ENCODE assay signal across 14 mouse cellular contexts in genomic region chr5:52560240-52560639, GRCm38 (mm10). TPM values are rescaled to one million over a fixed set of nuclear protein-coding genes. Genes with fewer than 3 reads are reported as not detected.
A peak's percentile ranks its signal among the peaks of the same experiment; 100 is the strongest.
DNase-seq lines count a peak whose midpoint lies in the region; ATAC-seq and TF ChIP-seq lines count a peak whose summit lies in the region.
"Had no signal": no experiment of that assay in that cellular context is flagged by ENCODE, and none has a peak within 500 bp of the region (broad histone marks: within the 10 kb centered on the region; RNA-seq: fewer than 3 reads in every experiment).

No protein-coding gene starts in this region.

- H3K79me2 ChIP-seq in heart, adult 2 months (replicated peaks; ENCODE audit: control insufficient read depth, insufficient read depth, low read length): no peaks in the 10 kb centered on the region

- H3K27ac ChIP-seq in heart, adult 2 months: no peak overlapping the region
- H3K27ac ChIP-seq in heart, embryonic 10.5 days: no peak overlapping the region
- peak overlapping the region; percentile 21 for H3K27ac ChIP-seq in heart, embryonic 16.5 days (ENCODE audit: low read length)
- H3K27ac ChIP-seq in midbrain, embryonic 16.5 days (ENCODE audit: low read length): no peak overlapping the region
- H3K27ac ChIP-seq: liver, embryonic 14.5 days; midbrain, embryonic 12.5 days; neural tube, embryonic 13.5 days had no signal

- 48% methylated on average over 8 of the region's 8 CpGs for WGBS in heart, adult 2 months
- WGBS in heart, embryonic 10.5 days: 80% methylated on average over 8 of the region's 8 CpGs
- WGBS in heart, embryonic 16.5 days: 46% methylated on average over 8 of the region's 8 CpGs
- WGBS in midbrain, embryonic 16.5 days: 90% methylated on average over 8 of the region's 8 CpGs

- H3K9me3 ChIP-seq in heart, embryonic 10.5 days: no peaks in the 10 kb centered on the region
- no peaks in the 10 kb centered on the region for H3K9me3 ChIP-seq in heart, embryonic 16.5 days (replicated peaks; ENCODE audit: control insufficient read depth, low read length)
- H3K9me3 ChIP-seq in midbrain, embryonic 16.5 days (replicated peaks; ENCODE audit: control insufficient read depth, low read length, poor library complexity, severe bottlenecking): no peaks in the 10 kb centered on the region
- H3K9me3 ChIP-seq: midbrain, embryonic 12.5 days; neural tube, embryonic 13.5 days had no signal

- peak; percentile 32 to 63 for DNase-seq in heart, adult 2 months
- DNase-seq in heart, embryonic 10.5 days (ENCODE audit: low spot score): no peak
- peak; percentile 43 for DNase-seq in gastrocnemius, postnatal 25 days
- peak; percentile 39 for DNase-seq in lung, postnatal 36 days
- no peak for DNase-seq in layer of hippocampus, adult 8-10 months (ENCODE audit: low spot score in 2 of 2)
- DNase-seq: kidney, postnatal 14 days; spleen, adult 18-20 months had no signal

- TF ChIP-seq EP300 in heart, adult 2 months (IDR thresholded peaks at IDR 0.05; ENCODE audit: insufficient read depth, low read depth, low read length): no peak

- intact Hi-C loops in heart, adult 2 months (cut with DNase I): no loop called here

- peaks cover 3% of the 10 kb centered on the region; the same call in 1 of the 2 replicates for H3K36me3 ChIP-seq in heart, adult 2 months (ENCODE audit: control insufficient read depth, insufficient read depth, low read length)
- H3K36me3 ChIP-seq in heart, embryonic 10.5 days: 0 out of 2 replicates have a peak, but pooled peaks cover 2% of the 10 kb centered on the region
- H3K36me3 ChIP-seq in heart, embryonic 16.5 days (ENCODE audit: control insufficient read depth, insufficient read depth): no peaks in the 10 kb centered on the region
- no peaks in the 10 kb centered on the region for H3K36me3 ChIP-seq in midbrain, embryonic 16.5 days (ENCODE audit: control insufficient read depth, insufficient read depth, low read length)
- H3K36me3 ChIP-seq: midbrain, embryonic 12.5 days; neural tube, embryonic 13.5 days had no signal

- peak; percentile 80 for ATAC-seq in heart, embryonic 16.5 days (replicated peaks; ENCODE audit: extremely low read depth, insufficient read depth, low FRiP score)
- no peak for ATAC-seq in midbrain, embryonic 16.5 days
- ATAC-seq: inflammation-experienced regulatory T-cells, adult 6 months had no signal

- no peak overlapping the region for H3K4me3 ChIP-seq in heart, adult 2 months
- H3K4me3 ChIP-seq in heart, embryonic 10.5 days: no peak overlapping the region
- H3K4me3 ChIP-seq in heart, embryonic 16.5 days (ENCODE audit: low read length): no peak overlapping the region
- no peak overlapping the region for H3K4me3 ChIP-seq in midbrain, embryonic 16.5 days (ENCODE audit: low read depth, low read length)
- H3K4me3 ChIP-seq: midbrain, embryonic 12.5 days; neural tube, embryonic 13.5 days had no signal

- no peak overlapping the region for H3K4me2 ChIP-seq in heart, embryonic 16.5 days (ENCODE audit: low read depth, low read length)
- no peak overlapping the region for H3K4me2 ChIP-seq in midbrain, embryonic 16.5 days (ENCODE audit: low read length)
- H3K4me2 ChIP-seq: midbrain, embryonic 12.5 days; neural tube, embryonic 13.5 days had no signal

- no peak for TF ChIP-seq CTCF in heart, adult 2 months (IDR thresholded peaks at IDR 0.05)

- no peak for TF ChIP-seq POLR2A in heart, adult 2 months (IDR thresholded peaks at IDR 0.05; ENCODE audit: insufficient read depth, low read depth, low read length)

- peaks cover 4% of the 10 kb centered on the region; the same call in 1 of the 2 replicates for H3K4me1 ChIP-seq in heart, adult 2 months (ENCODE audit: control insufficient read depth, insufficient read depth, low read length)
- H3K4me1 ChIP-seq in heart, embryonic 10.5 days: peaks cover 2% of the 10 kb centered on the region
- peaks cover 16% of the 10 kb centered on the region for H3K4me1 ChIP-seq in heart, embryonic 16.5 days (ENCODE audit: control insufficient read depth, insufficient read depth, low read length)
- peaks cover 6% of the 10 kb centered on the region; the same call in 1 of the 2 replicates for H3K4me1 ChIP-seq in midbrain, embryonic 16.5 days (ENCODE audit: control insufficient read depth, insufficient read depth, low read length)

- H3K27me3 ChIP-seq in heart, adult 2 months (ENCODE audit: control insufficient read depth, insufficient read depth, low read length): no peaks in the 10 kb centered on the region; the same call in 1 of the 2 replicates
- H3K27me3 ChIP-seq in heart, embryonic 10.5 days (ENCODE audit: insufficient read depth, poor library complexity, severe bottlenecking): peaks cover 19% of the 10 kb centered on the region; the same call in 1 of the 2 replicates
- H3K27me3 ChIP-seq in heart, embryonic 16.5 days (ENCODE audit: control insufficient read depth, insufficient read depth, low read length): peaks cover 1% of the 10 kb centered on the region; the same call in 1 of the 2 replicates
- no peaks in the 10 kb centered on the region for H3K27me3 ChIP-seq in midbrain, embryonic 16.5 days (ENCODE audit: control insufficient read depth, insufficient read depth, low read depth, low read length)

- no peak overlapping the region for H3K9ac ChIP-seq in heart, adult 2 months (ENCODE audit: low read depth, low read length)
- no peak overlapping the region for H3K9ac ChIP-seq in heart, embryonic 16.5 days (ENCODE audit: low read length)
- no peak overlapping the region for H3K9ac ChIP-seq in midbrain, embryonic 16.5 days (ENCODE audit: low read depth, low read length)
- H3K9ac ChIP-seq: liver, embryonic 14.5 days; midbrain, embryonic 12.5 days; neural tube, embryonic 13.5 days had no signal

RNA-seq across cellular contexts. Expression of gene Lgi2, which starts 6.0 kb away (rescaled TPM):
- total RNA-seq in heart, adult 2 months (2021): under 1 TPM; 0.32 to 0.39 TPM
- polyA plus RNA-seq in heart, adult 2 months (2012; rRNA removed): 0.79 and 0.88 TPM in 2 replicates
- 3.6 and 4.2 TPM in 2 replicates for polyA plus RNA-seq in heart, embryonic 10.5 days (2016; fragmentation: Nextera tagmentation; extraction: Ambion mirVana)
- 1 to 10 TPM; 1.4 TPM for total RNA-seq in gastrocnemius, postnatal 25 days (2021)
- 1.5 and 1.7 TPM in 2 replicates for polyA plus RNA-seq in heart, embryonic 16.5 days (2015; fragmentation: Nextera tagmentation; extraction: Ambion mirVana)
- 4.3 and 5.6 TPM in 2 replicates for polyA plus RNA-seq in midbrain, embryonic 16.5 days (2015; fragmentation: Nextera tagmentation; extraction: Ambion mirVana)
- 10 to 100 TPM; 30.1 to 33.0 (median 31.1) TPM for total RNA-seq in layer of hippocampus, adult 8-10 months (2022)
- total RNA-seq: granulocyte monocyte progenitor cell, adult 5-6 weeks had no signal
- polyA plus RNA-seq: inflammation-experienced regulatory T-cells, adult 6 months had no signal

Comparison
In these comparisons a context has a peak if more than half of its experiments do, and no peak if none do; other contexts are left out.
1. DNase-seq: peak in heart, adult 2 months (2 of 2), gastrocnemius, postnatal 25 days (single experiment) and lung, postnatal 36 days (single experiment); none in heart, embryonic 10.5 days (single experiment) and layer of hippocampus, adult 8-10 months (0 of 2).